Mouse (Mus musculus) urinary bladder, adult 2 months (tissue): ENCODE data around the gene Per2. TPM values are rescaled to one million over a fixed set of nuclear protein-coding genes. Genes with fewer than 3 reads are reported as not detected.
A peak's percentile ranks its signal among the peaks of the same experiment; 100 is the strongest.

Source experiments
- DNase-seq: peaks from one replicate; pipeline ENCODE4 v3.0.0; 2022; ENCODE audit warnings: low spot score
- polyA plus RNA-seq: library from polyadenylated mRNA; depleted of rRNA; stranded (reverse); fragments of >200 nt; gene quantifications from 2 replicates; pipeline ENCODE4 v1.2.3, GENCODE M21; 2012; rRNA removed

Gene Per2
- polyA plus RNA-seq, 1 experiment, result 32.9 TPM

DNA sequence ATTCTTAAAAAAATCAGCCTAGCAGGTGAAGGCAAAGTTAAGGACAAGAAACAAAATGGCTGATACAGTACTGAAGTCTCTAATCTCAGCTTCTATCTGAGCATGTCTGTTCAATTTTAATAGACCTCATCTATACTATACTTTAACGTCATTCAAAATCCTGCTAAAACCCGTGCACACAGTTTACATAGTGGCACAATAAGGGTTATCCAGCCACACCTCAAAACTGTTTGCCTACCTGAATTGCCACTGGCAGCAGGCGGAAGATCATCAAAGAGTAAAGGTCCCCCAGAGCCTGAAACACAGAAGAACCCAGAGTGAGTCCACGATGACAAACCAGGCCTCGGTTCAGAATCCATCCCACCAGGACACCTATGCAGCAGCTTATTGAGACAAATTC lies 68.8 kb downstream of the Per2 start:
- DNase-seq, result no peak

DNA sequence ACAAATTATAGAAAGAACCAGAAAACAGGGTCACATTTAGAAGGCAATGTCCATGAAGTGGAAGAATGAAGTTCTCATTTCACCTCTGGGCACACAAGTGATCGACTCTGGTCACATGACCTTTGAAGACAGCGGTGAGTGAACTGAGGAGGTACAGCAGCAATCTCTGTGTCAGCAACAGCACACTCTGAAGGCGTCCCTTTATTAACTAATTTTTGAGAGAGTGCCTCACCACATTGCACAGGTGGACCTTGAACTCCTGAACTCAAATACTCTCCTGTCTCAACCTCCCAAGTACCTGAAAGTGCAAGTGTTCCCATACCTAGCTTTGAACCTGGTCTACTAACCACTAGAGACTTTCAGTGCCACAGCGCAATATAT lies 78.0 kb downstream of the Per2 start:
- no peak for DNase-seq

GRCm38 (mm10) chr1:91380453-91381090 lies 78.6 kb downstream of the Per2 start:
- peak; percentile 43 for DNase-seq

- DNase-seq, result no peak
Observed at GRCm38 (mm10) chr1:91373414-91373835, 85.7 kb downstream of the Per2 start.

DNA sequence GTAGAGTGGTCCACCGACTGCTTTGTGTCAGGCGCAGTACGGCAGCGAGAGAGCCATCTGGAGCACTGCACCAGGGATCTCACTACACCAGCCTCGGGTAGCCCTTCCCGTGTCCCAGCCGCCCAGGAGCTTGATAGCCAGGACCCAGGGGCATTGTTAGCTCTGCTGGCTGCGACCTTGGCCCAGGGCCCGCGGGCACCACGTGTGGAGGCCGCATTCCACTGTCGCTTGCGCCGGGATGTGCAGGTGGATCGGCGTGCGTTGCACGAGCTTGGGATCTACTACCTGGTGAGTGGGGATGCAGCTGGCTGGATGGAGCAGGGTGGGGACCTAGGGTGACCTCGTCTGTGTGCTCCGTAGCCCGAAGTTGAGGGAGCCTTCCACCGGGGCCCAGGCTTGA lies 89.1 kb downstream of the Per2 start:
- no peak for DNase-seq

GRCm38 (mm10) chr1:91369408-91369807 lies 89.7 kb downstream of the Per2 start:
- no peak for DNase-seq

- DNase-seq, result no peak
Observed at GRCm38 (mm10) chr1:91367295-91367694, 91.8 kb downstream of the Per2 start.

- DNase-seq, result peak; percentile 70
Observed at GRCm38 (mm10) chr1:91366215-91367108, 92.7 kb downstream of the Per2 start, which contains the start of gene Erfe. Erfe (plus strand) TSS chr1:91366430.

Other genes with a start within 250 kb of the Per2 start
- gene Ube2f, start 209.0 kb downstream of the Per2 start, polyA plus RNA-seq, result 54.3 and 68.9 TPM in 2 replicates
- gene Scly, start 161.0 kb downstream of the Per2 start, polyA plus RNA-seq, result 21.1 and 21.8 TPM in 2 replicates
- 0.03 and 0.04 TPM in 2 replicates for gene Espnl, start 137.2 kb downstream of the Per2 start, polyA plus RNA-seq
- 3.4 and 3.8 TPM in 2 replicates for gene Klhl30, start 108.3 kb downstream of the Per2 start, polyA plus RNA-seq
- 0.08 and 0.18 TPM in 2 replicates for gene Erfe, start 92.9 kb downstream of the Per2 start, polyA plus RNA-seq
- gene Ilkap, start 60.5 kb downstream of the Per2 start, polyA plus RNA-seq, result 80.1 and 82.9 TPM in 2 replicates
- gene Hes6, start 45.3 kb downstream of the Per2 start, polyA plus RNA-seq, result 24.5 and 29.0 TPM in 2 replicates
- gene Traf3ip1, start 35.3 kb upstream of the Per2 start, polyA plus RNA-seq, result 11.7 and 12.0 TPM in 2 replicates
- 10.6 and 11.3 TPM in 2 replicates for gene Asb1, start 81.2 kb upstream of the Per2 start, polyA plus RNA-seq